Mouse (Mus musculus): ENCODE measurements around the gene Gtpbp8. TPM values are rescaled to one million over a fixed set of nuclear protein-coding genes. Genes with fewer than 3 reads are reported as not detected.

Gene Gtpbp8
- polyA plus RNA-seq, 1 experiment from 2014 or later, result 21.0 TPM

DNA sequence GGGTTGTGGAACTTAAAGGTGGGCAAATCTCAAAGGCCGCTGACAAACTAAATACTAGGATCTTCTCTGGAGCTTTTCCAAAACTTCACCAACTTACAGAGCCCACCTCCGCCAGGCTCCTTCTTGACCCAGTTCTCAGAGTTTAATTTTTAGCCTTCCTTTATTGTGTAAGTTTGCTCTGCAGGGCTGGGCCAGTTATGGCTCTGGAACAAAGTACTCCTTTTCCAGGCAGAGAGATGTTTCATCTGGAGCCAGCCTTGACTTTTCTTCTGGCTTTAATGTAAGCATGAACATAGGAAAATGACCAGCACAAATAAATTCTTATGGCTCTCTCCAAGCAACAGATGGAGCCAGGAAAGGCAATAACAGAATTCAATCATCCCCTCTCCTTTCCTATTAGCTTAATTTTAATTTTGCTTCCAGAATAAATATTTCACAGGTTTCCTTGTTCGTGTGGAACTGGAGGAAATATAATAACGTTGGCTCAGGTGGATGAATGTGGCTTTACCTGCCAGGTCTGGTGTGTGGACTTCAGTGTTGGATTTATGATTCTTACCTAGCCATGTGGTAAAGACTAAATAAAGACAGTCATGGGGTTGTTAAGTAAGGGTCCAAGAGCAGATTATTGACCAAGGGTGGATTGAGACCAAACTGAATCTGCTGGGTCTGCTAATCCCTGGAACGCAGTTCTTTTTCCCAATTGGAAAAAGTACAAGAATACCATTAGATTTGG lies 48.5 kb downstream of the Gtpbp8 start:
- Histone ChIP-seq H3K36me3 (no peaks in the 10 kb centered on the region), H3K9ac (no peak overlapping the region), H3K4me3 (replicated peaks) (no peak overlapping the region), H3K27ac (replicated peaks) (peak overlapping the region; percentile 28; the same call in 1 of the 2 replicates), H3K27me3 (no peaks in the 10 kb centered on the region), H3K4me1 (peaks cover 13% of the 10 kb centered on the region), H3K9me3 (replicated peaks) (no peaks in the 10 kb centered on the region), H3K4me2 (replicated peaks) (no peak overlapping the region)
- WGBS, result 80% methylated on average over 5 of the region's 5 CpGs
- no peak for ATAC-seq (ENCODE audit: insufficient number of reproducible peaks, low FRiP score, low TSS enrichment, low read depth)

DNA sequence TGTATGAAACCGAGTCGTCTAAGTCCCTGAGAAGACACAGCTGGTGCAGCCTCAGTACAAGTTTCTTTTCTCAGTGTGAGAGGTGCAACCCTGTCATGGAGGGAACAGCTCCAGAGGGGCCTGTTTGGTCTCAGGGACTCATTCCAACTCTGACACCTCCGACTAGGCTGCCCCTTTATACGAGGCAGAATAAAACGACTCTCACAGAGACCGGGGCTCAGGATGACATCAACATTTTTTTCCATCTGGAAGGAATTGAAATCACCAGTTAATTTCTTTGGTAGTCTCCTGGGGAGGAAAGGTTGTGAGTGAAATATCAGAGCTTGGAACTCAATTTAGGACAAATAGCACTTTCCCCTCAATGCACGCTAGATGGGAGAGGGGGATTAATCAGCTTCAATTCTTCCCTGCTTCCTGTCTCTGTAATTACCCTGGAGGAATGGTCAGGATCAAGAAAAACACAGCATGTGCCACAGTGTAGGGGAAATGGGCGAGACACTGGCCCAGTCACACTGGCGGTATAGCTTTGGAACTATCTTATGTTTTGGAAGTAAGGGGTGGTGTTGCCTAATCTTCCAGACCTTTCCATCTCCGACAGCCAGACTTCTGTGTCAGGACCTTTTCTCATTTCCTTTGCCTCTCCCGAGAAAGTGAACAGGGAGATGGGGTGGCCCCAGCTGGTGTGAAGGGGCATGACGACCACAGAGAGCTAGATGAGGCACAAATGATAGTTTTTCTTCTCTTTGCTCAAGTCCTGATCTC lies 50.1 kb downstream of the Gtpbp8 start:
- peak; percentile 57; the same call in 1 of the 2 replicates for ATAC-seq (ENCODE audit: insufficient number of reproducible peaks, low FRiP score, low TSS enrichment, low read depth)
- H3K9me3 ChIP-seq (replicated peaks), result no peaks in the 10 kb centered on the region
- WGBS, result 28% methylated on average over 12 of the region's 12 CpGs
- H3K4me2 ChIP-seq (replicated peaks), result no peak overlapping the region
- no peaks in the 10 kb centered on the region for H3K27me3 ChIP-seq
- peak overlapping the region; percentile 68 for H3K27ac ChIP-seq (replicated peaks)
- H3K4me3 ChIP-seq (replicated peaks), result no peak overlapping the region
- H3K36me3 ChIP-seq, result no peaks in the 10 kb centered on the region
- no peak overlapping the region for H3K9ac ChIP-seq
- H3K4me1 ChIP-seq, result peaks cover 19% of the 10 kb centered on the region

DNA sequence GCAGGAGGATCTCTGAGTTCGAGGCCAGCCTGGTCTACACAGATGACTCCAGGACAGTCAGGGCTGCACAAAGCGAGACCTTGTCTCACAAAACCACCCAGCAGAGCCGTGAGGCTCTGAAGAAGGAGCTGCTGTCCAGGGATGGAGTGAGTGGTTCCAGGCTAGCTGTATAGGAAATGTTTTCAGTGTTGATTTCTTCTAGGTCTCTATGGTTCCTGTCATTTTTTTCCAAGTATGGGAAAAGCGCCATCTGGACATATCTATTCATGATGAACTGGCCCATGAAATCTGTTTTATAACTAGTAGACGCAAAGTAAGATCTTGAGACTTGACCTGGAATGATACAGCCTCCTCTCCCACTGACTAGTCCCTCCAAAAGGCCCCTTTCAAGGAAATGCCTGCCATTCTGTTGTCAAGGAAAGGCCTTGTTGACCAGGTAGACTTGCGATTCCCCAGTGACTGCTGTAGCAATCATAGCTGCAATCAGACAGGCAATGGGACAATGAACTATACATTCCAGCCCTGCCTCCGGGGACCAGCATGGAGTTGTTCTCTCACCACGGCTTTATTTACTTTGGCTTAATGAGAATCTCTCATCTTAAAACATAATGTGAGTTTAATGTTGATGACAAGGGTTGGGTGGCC lies 50.8 kb downstream of the Gtpbp8 start:
- no peak overlapping the region for H3K4me3 ChIP-seq (replicated peaks)
- peaks cover 20% of the 10 kb centered on the region for H3K4me1 ChIP-seq
- ATAC-seq (ENCODE audit: insufficient number of reproducible peaks, low FRiP score, low TSS enrichment, low read depth), result no peak
- H3K27me3 ChIP-seq, result no peaks in the 10 kb centered on the region
- peak overlapping the region; percentile 68 for H3K27ac ChIP-seq (replicated peaks)
- no peak overlapping the region for H3K9ac ChIP-seq
- WGBS, result 67% methylated on average over 8 of the region's 8 CpGs
- no peaks in the 10 kb centered on the region for H3K36me3 ChIP-seq
- H3K9me3 ChIP-seq (replicated peaks), result no peaks in the 10 kb centered on the region
- no peak overlapping the region for H3K4me2 ChIP-seq (replicated peaks)

DNA sequence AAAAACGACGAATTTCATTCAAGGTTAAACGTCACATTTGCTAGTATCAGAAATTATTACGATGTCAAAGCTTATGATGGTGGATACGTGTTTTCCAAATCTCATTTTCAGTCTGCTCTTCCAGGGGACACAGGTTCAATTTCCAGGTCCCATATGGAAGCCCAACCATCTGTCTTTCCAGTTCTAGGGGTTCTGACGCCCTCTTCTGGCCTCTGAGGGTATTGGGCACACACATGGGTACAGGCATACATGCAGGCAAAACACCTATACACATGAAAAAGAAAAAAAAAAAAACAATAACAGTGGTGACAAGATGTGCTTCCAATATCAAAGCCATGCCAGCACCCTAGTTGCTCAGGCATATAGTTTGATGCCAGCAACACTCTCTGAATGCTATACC lies 52.5 kb downstream of the Gtpbp8 start:
- Histone ChIP-seq H3K9ac (no peak overlapping the region), H3K36me3 (no peaks in the 10 kb centered on the region), H3K4me2 (replicated peaks) (no peak overlapping the region), H3K4me3 (replicated peaks) (no peak overlapping the region), H3K27me3 (no peaks in the 10 kb centered on the region), H3K27ac (replicated peaks) (no peak overlapping the region), H3K4me1 (peaks cover 22% of the 10 kb centered on the region), H3K9me3 (replicated peaks) (no peaks in the 10 kb centered on the region)
- ATAC-seq (ENCODE audit: insufficient number of reproducible peaks, low FRiP score, low TSS enrichment, low read depth), result no peak
- 70% methylated on average over 6 of the region's 6 CpGs for WGBS

DNA sequence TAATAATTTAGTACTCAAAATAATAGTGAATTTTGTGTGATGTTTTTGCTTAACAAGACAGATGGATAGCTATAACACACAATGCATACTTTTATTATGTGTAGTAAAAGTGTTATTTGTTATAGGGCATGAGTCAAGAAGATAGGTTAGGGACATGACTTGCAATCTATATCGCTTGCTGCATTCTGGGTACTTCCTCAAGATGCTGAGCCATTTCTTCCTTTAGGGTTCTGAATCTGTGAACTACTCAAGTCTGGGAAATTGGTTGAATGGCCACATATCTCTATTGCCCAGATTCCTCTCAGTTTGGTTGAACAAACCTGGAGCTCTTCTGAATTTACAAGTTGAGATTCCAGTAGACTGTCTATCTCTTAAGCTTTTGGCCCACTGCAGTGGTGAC lies 53.6 kb downstream of the Gtpbp8 start:
- peaks cover 33% of the 10 kb centered on the region for H3K4me1 ChIP-seq
- no peak overlapping the region for H3K4me3 ChIP-seq (replicated peaks)
- H3K9ac ChIP-seq, result no peak overlapping the region
- no peaks in the 10 kb centered on the region for H3K9me3 ChIP-seq (replicated peaks)
- ATAC-seq (ENCODE audit: insufficient number of reproducible peaks, low FRiP score, low TSS enrichment, low read depth), result no peak
- H3K36me3 ChIP-seq, result no peaks in the 10 kb centered on the region
- no peak overlapping the region for H3K4me2 ChIP-seq (replicated peaks)
- H3K27ac ChIP-seq (replicated peaks), result no peak overlapping the region
- 98% methylated on average over 1 of the region's 1 CpGs for WGBS
- no peaks in the 10 kb centered on the region for H3K27me3 ChIP-seq

DNA sequence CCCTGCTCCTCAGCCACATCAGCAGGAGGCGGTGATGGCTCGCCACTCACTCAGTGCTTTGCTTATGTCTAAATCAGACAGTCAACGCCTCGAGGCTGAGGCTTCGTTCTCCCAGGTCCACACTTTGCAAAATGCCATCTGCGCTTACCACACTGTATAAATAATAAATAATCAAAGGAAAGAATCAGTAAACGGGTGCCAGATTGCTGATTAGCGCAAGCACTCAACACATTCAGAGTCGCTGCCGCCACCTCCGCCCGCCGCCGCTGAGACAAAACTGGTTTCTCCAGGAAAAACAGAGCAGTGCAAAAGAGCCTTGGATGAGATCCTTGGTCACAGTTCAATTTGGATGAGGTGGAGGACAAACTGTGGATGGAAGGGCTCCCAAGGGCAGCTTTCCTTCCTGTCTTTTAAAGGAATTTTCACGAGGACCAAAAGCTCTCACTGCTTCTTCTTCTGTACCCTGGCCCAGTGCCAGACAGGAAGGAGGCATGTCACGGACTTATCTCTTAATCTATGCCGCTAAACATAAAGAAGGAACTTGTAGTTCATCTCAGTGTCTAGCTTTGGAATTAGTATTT lies 54.5 kb downstream of the Gtpbp8 start:
- whole genome bisulfite sequencing, result 34% methylated on average over 17 of the region's 17 CpGs
- Histone ChIP-seq H3K27me3 (no peaks in the 10 kb centered on the region), H3K9me3 (replicated peaks) (no peaks in the 10 kb centered on the region), H3K9ac (no peak overlapping the region), H3K4me2 (replicated peaks) (peak overlapping the region; percentile 30; the same call in 1 of the 2 replicates), H3K27ac (replicated peaks) (peak overlapping the region; percentile 60; the same call in 1 of the 2 replicates), H3K4me3 (replicated peaks) (no peak overlapping the region), H3K36me3 (no peaks in the 10 kb centered on the region), H3K4me1 (peaks cover 42% of the 10 kb centered on the region)
- no peak for ATAC-seq (ENCODE audit: insufficient number of reproducible peaks, low FRiP score, low TSS enrichment, low read depth)

DNA sequence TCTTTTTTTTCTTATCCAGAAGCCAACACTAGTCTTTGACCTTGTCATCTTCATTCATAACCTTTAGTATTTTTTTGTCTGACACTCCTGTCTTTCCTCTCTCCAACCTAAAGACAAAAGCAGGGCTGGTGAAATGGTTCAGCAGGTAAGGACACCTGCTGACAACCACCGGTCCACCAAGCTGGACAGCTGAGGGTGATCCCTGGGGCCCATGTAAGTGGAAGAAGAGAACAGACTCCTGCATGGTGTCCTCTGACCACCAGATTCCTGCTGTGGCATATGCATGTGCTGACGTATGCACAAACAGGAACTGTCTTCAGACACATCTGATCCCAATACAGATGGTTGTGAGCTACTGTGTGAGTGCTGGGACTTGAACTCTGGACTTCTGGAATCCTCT lies 55.1 kb downstream of the Gtpbp8 start:
- 61% methylated on average over 2 of the region's 2 CpGs for WGBS
- Histone ChIP-seq H3K4me1 (peaks cover 38% of the 10 kb centered on the region), H3K9ac (no peak overlapping the region), H3K9me3 (replicated peaks) (no peaks in the 10 kb centered on the region), H3K36me3 (no peaks in the 10 kb centered on the region), H3K27ac (replicated peaks) (no peak overlapping the region), H3K4me2 (replicated peaks) (no peak overlapping the region), H3K27me3 (no peaks in the 10 kb centered on the region), H3K4me3 (replicated peaks) (no peak overlapping the region)
- ATAC-seq (ENCODE audit: insufficient number of reproducible peaks, low FRiP score, low TSS enrichment, low read depth), result no peak

DNA sequence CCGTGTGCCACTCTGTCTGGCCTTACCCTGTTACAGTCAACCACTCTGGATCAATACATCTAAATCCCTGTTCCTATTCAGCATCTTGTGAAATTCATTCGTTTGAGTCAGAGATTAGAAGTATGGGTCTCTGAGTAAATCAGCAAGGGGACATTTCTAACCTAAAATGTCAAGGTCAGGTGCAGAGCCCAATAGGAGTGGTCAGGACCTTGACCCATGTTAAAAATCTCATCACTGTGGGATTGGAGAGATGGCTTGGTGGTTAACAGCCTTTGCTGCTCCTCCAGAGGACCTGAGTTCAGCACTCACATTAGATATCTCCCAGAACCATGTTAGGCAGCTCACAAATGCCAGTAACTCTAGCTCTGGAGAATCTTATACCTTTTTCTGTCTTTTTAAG lies 55.7 kb downstream of the Gtpbp8 start:
- no peak for ATAC-seq (ENCODE audit: insufficient number of reproducible peaks, low FRiP score, low TSS enrichment, low read depth)
- Histone ChIP-seq H3K9me3 (replicated peaks) (no peaks in the 10 kb centered on the region), H3K4me2 (replicated peaks) (no peak overlapping the region), H3K4me1 (peaks cover 32% of the 10 kb centered on the region), H3K36me3 (no peaks in the 10 kb centered on the region), H3K27me3 (no peaks in the 10 kb centered on the region), H3K9ac (no peak overlapping the region), H3K27ac (replicated peaks) (no peak overlapping the region), H3K4me3 (replicated peaks) (no peak overlapping the region)
- 81% methylated on average over 2 of the region's 2 CpGs for WGBS

DNA sequence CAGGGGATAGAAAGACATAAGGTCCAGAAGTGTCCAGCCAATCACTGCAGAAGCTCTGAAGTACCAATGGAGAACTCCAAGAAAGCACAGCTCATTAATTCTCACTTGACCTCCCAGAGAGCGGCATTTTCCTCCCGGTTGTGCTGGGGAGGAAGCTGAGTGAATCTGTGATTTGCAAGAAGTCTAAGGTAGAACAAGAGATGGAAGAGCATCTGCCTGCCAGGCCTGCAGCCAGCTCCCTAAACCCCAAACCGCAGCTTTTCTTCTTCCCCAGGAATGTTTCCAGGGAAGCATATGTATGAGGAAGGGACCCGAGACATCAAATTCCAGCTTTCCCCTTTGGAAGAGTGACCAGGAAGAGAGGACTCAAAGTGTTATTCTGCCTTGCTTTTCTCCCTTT lies 57.7 kb downstream of the Gtpbp8 start:
- H3K4me1 ChIP-seq, result peaks cover 37% of the 10 kb centered on the region

DNA sequence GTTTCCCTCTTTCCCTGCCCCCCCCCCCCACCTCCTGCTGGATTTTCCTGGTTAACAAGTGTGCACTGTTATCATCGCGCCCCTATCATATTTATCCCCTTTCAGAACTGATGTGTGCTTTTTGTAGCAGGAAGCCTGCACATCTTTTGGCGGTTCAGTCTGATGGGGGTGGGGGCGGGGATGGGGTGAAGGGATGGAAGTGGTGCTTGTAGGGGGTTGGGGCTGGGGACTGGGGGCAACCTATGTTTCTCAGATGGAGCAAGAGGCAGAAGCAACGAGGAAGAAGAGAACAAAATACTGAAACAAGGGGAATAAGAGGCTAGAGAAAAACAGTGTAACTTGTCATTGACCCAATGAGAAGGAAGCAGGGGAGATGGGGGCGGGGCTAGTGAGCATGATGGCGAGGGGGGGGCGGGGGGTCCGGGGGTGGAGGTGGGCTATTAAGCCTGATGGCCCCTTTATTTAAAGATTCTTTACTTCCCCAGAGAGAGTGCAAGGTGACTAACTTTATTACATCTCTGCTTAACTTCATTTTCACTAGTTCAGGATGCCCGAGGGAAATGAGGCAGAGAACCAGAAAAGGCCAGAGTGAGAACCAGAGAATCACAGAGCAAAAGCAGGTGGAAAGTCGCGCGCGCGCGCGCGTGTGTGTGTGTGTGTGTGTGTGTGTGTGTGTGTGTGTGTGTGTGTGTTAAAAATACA lies 58.3 kb downstream of the Gtpbp8 start:
- no peaks in the 10 kb centered on the region for H3K36me3 ChIP-seq
- peak overlapping the region; percentile 39 for H3K4me2 ChIP-seq (replicated peaks)
- H3K4me3 ChIP-seq (replicated peaks), result peak overlapping the region; percentile 7; the same call in 1 of the 2 replicates
- ATAC-seq (ENCODE audit: insufficient number of reproducible peaks, low FRiP score, low TSS enrichment, low read depth), result peak; percentile 20; the same call in 1 of the 2 replicates
- H3K27ac ChIP-seq (replicated peaks), result peak overlapping the region; percentile 77
- H3K27me3 ChIP-seq, result no peaks in the 10 kb centered on the region
- 4% methylated on average over 18 of the region's 18 CpGs for WGBS
- no peaks in the 10 kb centered on the region for H3K9me3 ChIP-seq (replicated peaks)
- H3K9ac ChIP-seq, result no peak overlapping the region
- H3K4me1 ChIP-seq, result peaks cover 37% of the 10 kb centered on the region

More for the DNA sequence above, 57.7 kb downstream of the Gtpbp8 start:
- WGBS, result 10% methylated on average over 4 of the region's 4 CpGs
- Histone ChIP-seq H3K4me2 (replicated peaks) (no peak overlapping the region), H3K9ac (no peak overlapping the region), H3K4me3 (replicated peaks) (no peak overlapping the region), H3K27me3 (no peaks in the 10 kb centered on the region), H3K36me3 (no peaks in the 10 kb centered on the region), H3K27ac (replicated peaks) (peak overlapping the region; percentile 77), H3K9me3 (replicated peaks) (no peaks in the 10 kb centered on the region)
- ATAC-seq (ENCODE audit: insufficient number of reproducible peaks, low FRiP score, low TSS enrichment, low read depth), result no peak

Data from embryonic facial prominence, embryonic 15.5 days (tissue).